Mouse (Mus musculus) Patski (cell line): ENCODE data around the gene Unc5b. TPM values are rescaled to one million over a fixed set of nuclear protein-coding genes. Genes with fewer than 3 reads are reported as not detected.

Source experiments
- ATAC-seq: fragments of 100-300 bp; one replicate; pipeline ENCODE4 v1.8.0; 2021
- CTCF ChIA-PET: fragments of 350-600 bp; sonication (Branson Sonifier 250); formaldehyde crosslinking; loops from one replicate; lab custom pipeline; 2022; ENCODE audit warnings: inconsistent platforms; lab: Charles Lee
- POLR2A ChIA-PET: fragments of 350-600 bp; sonication (Branson Sonifier 250); formaldehyde crosslinking; loops from one replicate; lab custom pipeline; 2022; ENCODE audit warnings: antibody characterized with exemption, inconsistent platforms; lab: Charles Lee
- DNase-seq: peaks from one replicate; pipeline ENCODE4 v3.0.0-alpha.2; 2011; ENCODE audit warnings: low read depth, low spot score
- H3K27me3 ChIP-seq: fragments of 371-371 bp; one replicate; pipeline ENCODE4 v1.5.1; 2021
- CTCF ChIP-seq: fragments of 100-300 bp; IDR thresholded peaks from one replicate; pipeline ENCODE4 v1.5.1; 2021
- in situ Hi-C: fragments of 300-500 bp; cut with MboI; formaldehyde crosslinking; loops from 3 replicates; pipeline ENCODE4 v1.11.1; 2018; ENCODE audit warnings: low pct_unique_long_range_greater_than_20kb, mixed read lengths
- polyA plus RNA-seq: library from polyadenylated mRNA; unstranded; gene quantifications from one replicate; pipeline ENCODE4 v1.2.3, GENCODE M21; 2021

Unc5b gene
- polyA plus RNA-seq, 1 experiment from 2014 or later = 44.8 TPM

DNA sequence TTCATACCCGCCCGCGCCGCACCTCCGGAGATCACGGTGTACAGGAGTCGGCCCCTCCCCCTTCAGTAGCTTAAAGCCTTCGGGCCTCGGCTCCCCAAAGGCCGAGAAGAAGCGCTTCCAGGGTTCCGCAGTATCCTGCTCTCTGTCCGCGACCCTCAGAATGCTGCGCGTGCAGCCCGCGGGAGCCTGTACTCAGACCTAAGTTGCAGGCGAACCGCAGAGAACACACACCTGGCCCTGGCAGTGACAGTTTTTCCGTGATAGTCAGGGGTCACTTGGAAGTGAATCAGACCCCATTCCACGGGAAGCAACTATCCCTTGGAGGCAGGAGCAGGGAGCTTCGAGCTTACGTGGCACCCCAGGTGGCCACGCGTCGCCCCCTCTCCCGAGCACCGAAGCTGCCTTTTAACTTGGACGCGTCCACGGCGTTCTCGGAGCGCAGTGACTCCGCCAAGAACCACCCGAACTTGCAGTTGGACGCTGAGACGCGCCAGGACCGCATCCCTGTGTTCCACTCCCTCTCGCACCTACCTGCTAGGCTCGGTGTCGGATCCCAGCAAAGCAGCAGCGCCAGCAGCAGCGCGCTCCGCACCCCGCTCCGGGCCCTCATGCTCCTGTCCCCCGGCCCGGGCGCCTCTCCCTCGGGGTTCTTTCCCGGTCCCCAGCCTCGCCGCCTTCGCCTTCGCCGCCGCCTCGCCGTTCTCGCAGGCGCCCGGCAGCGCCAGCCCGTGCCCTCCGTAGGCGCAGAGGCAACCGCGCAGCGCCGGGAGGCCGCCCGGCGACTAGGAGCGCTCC is 628 bp downstream of the Unc5b start:
- no peaks in the 10 kb centered on the region for H3K27me3 ChIP-seq
- DNase-seq = no peak
- ChIA-PET POLR2A (interaction anchor here (1.0 to 1.1 kb wide), 3 partner anchors 29 to 55 kb away, joined by 4 to 6 read pairs (median 4); no protein-coding TSS in a partner anchor), CTCF (interaction anchor here (0.9 to 3.1 kb wide), 4 partner anchors 14 to 51 kb away, joined by 3 to 9 read pairs (median 4); no protein-coding TSS in a partner anchor)
- ATAC-seq = peak; percentile 5
- no peak for TF ChIP-seq CTCF
- in situ Hi-C loops = loop anchor here (5.0 kb wide), 1 partner anchor 222 kb away; no protein-coding TSS in a partner anchor

DNA sequence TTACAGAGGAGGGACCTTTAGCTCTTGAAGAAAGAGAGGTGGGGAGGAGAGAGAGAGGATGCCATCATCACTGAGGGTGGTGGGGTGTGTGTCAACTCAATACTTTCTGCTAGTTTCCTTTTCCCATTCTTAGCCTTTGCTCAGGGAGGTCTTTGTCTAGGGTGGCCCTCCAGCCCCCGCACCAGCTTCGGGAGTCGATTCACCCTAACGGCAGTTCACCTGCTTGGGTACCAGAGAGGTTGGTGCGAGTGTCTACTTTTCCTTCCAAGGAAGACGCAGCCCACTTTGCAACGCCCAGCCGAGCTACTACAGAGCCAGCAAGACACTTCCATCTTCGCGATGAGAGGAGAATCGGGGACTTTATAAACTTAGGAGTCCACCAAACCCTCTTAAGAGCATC is 1.4 kb downstream of the Unc5b start:
- ChIA-PET CTCF (interaction anchor here (1.1 to 3.1 kb wide), 3 partner anchors 14 to 51 kb away, joined by 4 to 9 read pairs (median 4); no protein-coding TSS in a partner anchor), POLR2A (interaction anchor here (0.6 to 1.0 kb wide), 3 partner anchors 25 to 569 kb away, joined by 3 to 4 read pairs (median 3); no protein-coding TSS in a partner anchor)
- no peaks in the 10 kb centered on the region for H3K27me3 ChIP-seq
- TF ChIP-seq CTCF = no peak
- ATAC-seq (no peak), DNase-seq (no peak)
- in situ Hi-C loops = loop anchor here (5.0 kb wide), 2 partner anchors 48 to 222 kb away; no protein-coding TSS in a partner anchor

DNA sequence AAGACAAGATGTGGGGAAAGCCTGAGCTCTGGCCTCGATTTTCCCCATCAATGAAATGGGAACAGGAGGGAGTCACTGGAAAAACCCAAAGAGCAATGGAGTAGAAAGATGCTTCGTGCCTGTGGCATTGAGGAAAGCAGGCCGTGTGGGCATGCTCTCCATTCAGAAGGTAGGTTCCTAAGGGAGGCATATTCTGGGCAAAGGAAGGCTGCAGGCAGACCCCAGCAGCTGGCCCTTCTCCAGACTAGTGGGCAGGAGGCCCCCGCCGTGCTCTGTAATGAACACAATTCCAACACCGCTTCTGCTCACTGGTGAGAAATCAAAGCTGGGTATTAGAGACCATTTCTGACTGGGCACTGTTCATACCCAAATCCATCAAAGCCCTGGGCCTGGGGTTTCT is 2.3 kb downstream of the Unc5b start:
- ChIA-PET CTCF (interaction anchor here (3.1 kb wide), 1 partner anchor 50 kb away, joined by 9 read pairs; no protein-coding TSS in a partner anchor), POLR2A (interaction anchor here (0.8 to 1.6 kb wide), 2 partner anchors 24 to 49 kb away, joined by 3 to 6 read pairs; no protein-coding TSS in a partner anchor)
- no peaks in the 10 kb centered on the region for H3K27me3 ChIP-seq
- TF ChIP-seq CTCF = no peak
- in situ Hi-C loops = loop anchor here (5.0 kb wide), 1 partner anchor 47 kb away; no protein-coding TSS in a partner anchor
- no peak for ATAC-seq
- DNase-seq = no peak

DNA sequence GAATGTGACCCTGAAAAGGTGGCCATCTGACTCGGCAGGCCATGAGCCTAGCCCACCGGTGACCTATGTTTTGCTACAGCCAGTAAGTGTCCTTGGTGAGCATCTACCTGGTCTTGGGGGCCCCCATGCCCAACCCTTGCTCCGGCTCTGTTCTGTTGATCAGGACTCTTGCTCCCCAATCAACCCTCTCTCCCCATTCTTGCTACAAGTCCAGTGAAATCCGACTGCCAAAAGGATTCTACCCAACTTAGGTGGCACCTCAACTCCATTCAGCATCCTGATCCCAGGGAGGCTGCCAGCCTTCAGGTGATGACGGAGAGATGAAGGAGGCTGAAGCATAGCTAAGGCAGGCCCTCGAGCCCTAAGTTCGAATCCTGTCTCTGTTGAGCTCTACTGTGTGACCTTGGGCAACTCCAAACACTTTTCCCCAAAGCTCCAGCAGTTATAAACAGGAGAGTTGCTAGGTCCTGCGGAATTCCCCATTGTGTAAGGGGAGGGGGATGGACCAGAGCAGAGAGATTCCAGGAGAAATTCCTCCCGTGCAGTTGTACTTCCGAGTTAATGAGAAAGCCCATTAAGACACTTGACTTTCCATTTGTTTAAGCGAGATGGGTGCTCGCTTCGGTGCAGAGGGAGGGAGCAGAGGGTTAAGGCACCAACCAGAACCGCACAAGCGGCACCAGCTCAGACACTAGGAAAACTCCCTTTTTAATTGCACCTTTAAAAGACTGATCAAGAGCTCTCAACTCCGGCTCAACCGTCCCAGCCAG is 3.3 kb downstream of the Unc5b start:
- H3K27me3 ChIP-seq = no peaks in the 10 kb centered on the region
- POLR2A ChIA-PET = interaction anchor here (1.5 to 1.6 kb wide), 2 partner anchors 14 to 48 kb away, joined by 6 to 8 read pairs; no protein-coding TSS in a partner anchor
- CTCF ChIA-PET = interaction anchor here (1.5 to 3.1 kb wide), 3 partner anchors 11 to 49 kb away, joined by 7 to 9 read pairs (median 9); no protein-coding TSS in a partner anchor
- TF ChIP-seq CTCF = no peak
- in situ Hi-C loops = loop anchor here (5.0 kb wide), 1 partner anchor 46 kb away; no protein-coding TSS in a partner anchor
- no peak for ATAC-seq
- DNase-seq = no peak

DNA sequence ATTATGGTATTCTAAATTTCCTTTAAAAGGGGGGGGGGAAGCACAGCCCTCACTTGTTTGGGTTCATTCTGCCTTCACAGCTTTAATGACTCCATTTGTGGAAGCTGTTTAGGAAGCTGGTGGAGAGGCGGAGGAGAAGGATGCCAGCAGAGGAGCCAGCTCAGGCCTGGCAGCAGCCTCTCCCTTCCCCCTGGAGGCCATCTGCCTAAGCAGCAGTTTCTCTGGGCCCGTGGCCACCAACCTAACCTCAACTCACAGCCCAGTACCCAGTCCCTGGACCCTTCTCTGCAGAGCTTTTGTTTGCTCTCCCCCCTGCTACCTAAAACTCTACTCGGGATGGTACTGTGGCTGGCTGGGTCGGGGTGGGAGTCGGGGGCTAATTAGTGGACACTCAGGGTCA is 4.1 kb downstream of the Unc5b start:
- no peak for DNase-seq
- ATAC-seq = no peak
- ChIA-PET POLR2A (interaction anchor here (0.6 to 1.5 kb wide), 3 partner anchors 13 to 212 kb away, joined by 3 to 8 read pairs (median 5); no protein-coding TSS in a partner anchor), CTCF (interaction anchor here (0.6 to 1.8 kb wide), 10 partner anchors 10 to 1606 kb away, joined by 3 to 9 read pairs (median 4); no protein-coding TSS in a partner anchor)
- in situ Hi-C loops = loop anchor here (5.0 kb wide), 1 partner anchor 45 kb away; no protein-coding TSS in a partner anchor
- H3K27me3 ChIP-seq = no peaks in the 10 kb centered on the region
- no peak for TF ChIP-seq CTCF

DNA sequence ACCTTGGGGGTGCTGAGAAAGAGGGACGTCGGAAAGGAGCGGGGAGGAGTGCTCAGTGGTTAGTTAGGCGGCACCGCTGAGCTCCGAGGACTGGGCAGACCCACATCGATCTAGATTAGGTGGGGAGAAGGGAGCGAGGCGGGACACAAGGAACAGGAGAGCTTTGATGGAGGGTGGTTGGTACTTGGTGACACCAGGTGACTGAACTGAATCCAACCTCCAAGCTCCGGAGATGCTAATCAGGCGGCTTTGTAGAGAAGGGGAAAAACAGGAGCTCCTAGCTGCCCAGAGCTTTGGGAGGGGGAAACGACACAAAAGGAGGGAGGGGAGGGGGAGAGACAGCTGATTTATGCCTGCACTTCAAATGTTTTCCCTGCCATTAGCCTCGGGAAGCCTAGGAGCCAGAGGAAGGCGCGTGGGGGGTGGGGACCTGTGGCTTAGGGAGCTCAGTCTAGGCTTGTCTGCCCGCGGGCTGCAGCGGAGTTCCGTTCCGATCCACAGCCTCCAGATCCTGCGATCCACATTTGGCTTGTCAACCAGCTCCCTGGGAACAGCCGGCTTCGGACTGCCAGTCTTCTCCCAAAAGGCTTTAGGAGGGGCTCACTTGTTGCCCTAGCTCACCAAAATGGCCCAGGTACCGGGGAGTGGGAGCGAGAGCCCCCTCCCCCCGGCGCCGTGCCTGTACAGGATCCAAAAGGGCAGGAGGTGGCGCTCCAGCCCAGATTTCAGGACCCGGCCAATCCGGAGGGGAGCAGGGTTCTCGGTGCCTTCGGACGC is 4.7 kb downstream of the Unc5b start:
- H3K27me3 ChIP-seq = no peaks in the 10 kb centered on the region
- POLR2A ChIA-PET = interaction anchor here (0.6 to 1.5 kb wide), 3 partner anchors 13 to 212 kb away, joined by 3 to 8 read pairs (median 5); no protein-coding TSS in a partner anchor
- ATAC-seq (no peak), DNase-seq (no peak)
- CTCF ChIA-PET = interaction anchor here (0.6 to 1.9 kb wide), 12 partner anchors 9 to 1606 kb away, joined by 3 to 9 read pairs (median 4); no protein-coding TSS in a partner anchor
- TF ChIP-seq CTCF = no peak
- in situ Hi-C loops = loop anchor here (5.0 kb wide), 1 partner anchor 44 kb away; no protein-coding TSS in a partner anchor

DNA sequence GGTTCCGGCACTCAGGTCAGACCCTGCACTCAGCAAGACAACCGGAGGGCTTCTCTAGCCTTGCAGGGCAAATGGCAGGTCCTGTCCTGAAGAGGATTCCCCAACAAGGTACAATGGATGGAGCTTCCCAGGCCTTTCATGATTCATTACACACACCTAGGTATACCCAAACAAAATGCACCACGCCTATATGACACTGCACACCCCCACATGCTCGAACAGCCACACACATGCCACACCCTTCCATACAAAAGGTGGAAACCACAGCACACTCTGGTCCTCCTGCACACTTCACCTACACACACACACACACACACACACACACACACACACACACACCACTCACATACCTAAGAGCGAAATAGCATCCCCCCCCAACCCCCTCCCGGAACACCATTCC is 5.4 kb downstream of the Unc5b start:
- in situ Hi-C loops = loop anchor here (5.0 kb wide), 1 partner anchor 44 kb away; no protein-coding TSS in a partner anchor

DNA sequence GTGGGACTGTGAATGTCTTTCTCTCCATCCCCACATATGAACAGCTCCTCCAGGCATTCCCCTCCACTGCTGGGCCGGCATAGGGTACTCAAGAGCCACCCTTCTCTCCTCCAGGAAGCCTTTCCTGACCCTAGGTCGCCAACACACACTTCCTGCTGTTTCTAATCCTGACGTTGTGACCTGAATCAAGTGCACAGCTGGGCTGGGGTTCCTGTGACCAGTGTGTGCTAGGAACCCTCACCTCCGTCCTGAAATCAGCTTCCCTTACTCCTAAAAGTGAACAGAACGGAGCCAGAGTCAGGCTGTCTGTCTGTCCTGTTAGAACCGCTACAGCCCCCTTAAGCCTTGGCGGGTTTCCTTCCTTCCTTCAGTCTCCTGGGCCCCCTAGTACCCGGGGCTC is 7.6 kb downstream of the Unc5b start:
- no peak for DNase-seq
- no peaks in the 10 kb centered on the region for H3K27me3 ChIP-seq
- in situ Hi-C loops = no loop called here
- TF ChIP-seq CTCF = no peak
- ChIA-PET POLR2A (no interaction called here), CTCF (interaction anchor here (1.8 kb wide), 1 partner anchor 11 kb away, joined by 6 read pairs; no protein-coding TSS in a partner anchor)
- no peak for ATAC-seq

More for the DNA sequence above, 5.4 kb downstream of the Unc5b start:
- H3K27me3 ChIP-seq = no peaks in the 10 kb centered on the region
- DNase-seq = no peak
- ChIA-PET CTCF (interaction anchor here (1.4 to 1.9 kb wide), 3 partner anchors 8 to 10 kb away, joined by 7 to 9 read pairs (median 7); no protein-coding TSS in a partner anchor), POLR2A (no interaction called here)
- TF ChIP-seq CTCF = no peak
- ATAC-seq = no peak
